Mouse (Mus musculus) liver, postnatal 0 days (tissue): Measurements from ENCODE around the gene Lgals12. TPM values are rescaled to one million over a fixed set of nuclear protein-coding genes. Genes with fewer than 3 reads are reported as not detected.

Source experiments
- ATAC-seq: fragments of 200-750 bp; cut with Nextera tagmentation; 2 replicates; pipeline ENCODE4 v1.8.0; 2017; ENCODE audit warnings: mild to moderate bottlenecking, moderate library complexity
- DNase-seq: peaks from one replicate; pipeline ENCODE4 v3.0.0-alpha.2; 2016
- H3K27ac ChIP-seq: fragments of 300-500 bp; sonication (generic); 2 replicates; pipeline ENCODE4 v1.5.1; 2014; ENCODE audit warnings: antibody characterized with exemption, moderate library complexity, mild to moderate bottlenecking, low read depth
- H3K27me3 ChIP-seq: fragments of 300-500 bp; sonication (generic); 2 replicates; pipeline ENCODE4 v1.6.1; 2014; ENCODE audit warnings: low read length, control low read depth, mixed read lengths; ENCODE audit not compliant: insufficient read depth
- H3K36me3 ChIP-seq: fragments of 300-500 bp; sonication (generic); replicated peaks from 2 replicates; pipeline ENCODE4 v1.6.1; 2014; ENCODE audit warnings: mild to moderate bottlenecking, control low read depth, low read length, moderate library complexity, mixed read lengths; ENCODE audit not compliant: insufficient read depth
- H3K4me1 ChIP-seq: fragments of 300-500 bp; sonication (generic); 2 replicates; pipeline ENCODE4 v1.6.1; 2014; ENCODE audit warnings: antibody characterized with exemption, mild to moderate bottlenecking, control low read depth; ENCODE audit not compliant: insufficient read depth
- H3K4me2 ChIP-seq: fragments of 300-500 bp; sonication (generic); 2 replicates; pipeline ENCODE4 v1.6.1; 2014; ENCODE audit warnings: low read depth, mild to moderate bottlenecking, low read length, moderate library complexity, mixed read lengths
- H3K4me3 ChIP-seq: fragments of 300-500 bp; sonication (generic); 2 replicates; pipeline ENCODE4 v1.5.1; 2014; ENCODE audit warnings: low read depth, low read length
- H3K9ac ChIP-seq: fragments of 300-500 bp; sonication (generic); replicated peaks from 2 replicates; pipeline ENCODE4 v1.6.1; 2014; ENCODE audit warnings: mild to moderate bottlenecking, moderate library complexity
- H3K9me3 ChIP-seq: fragments of 300-500 bp; sonication (generic); 2 replicates; pipeline ENCODE4 v1.6.1; 2016; ENCODE audit warnings: mild to moderate bottlenecking, control low read depth, low read length, mixed read lengths
- CTCF ChIP-seq: sonication (generic); IDR thresholded peaks from 2 replicates; pipeline ENCODE4 v1.5.1; 2016; ENCODE audit warnings: antibody characterized with exemption, low read depth
- EP300 ChIP-seq: IDR thresholded peaks from 2 replicates; pipeline ENCODE4 v1.6.1; 2016; ENCODE audit warnings: antibody characterized with exemption, low read depth, mild to moderate bottlenecking
- WGBS: fragments of 180-500 bp; shearing (Covaris S2); extraction: QIAGEN DNeasy Blood & Tissue Kit; methylation state at CpG from one replicate; pipeline ENCODE4 v1.1.7; 2014; ENCODE audit not compliant: insufficient replicate concordance; 5-methylcytosine and 5-hydroxymethylcytosine counted together
- polyA plus RNA-seq: library from polyadenylated mRNA; unstranded; fragments of >200 nt; fragmentation: Nextera tagmentation; extraction: Ambion mirVana; gene quantifications from 2 replicates; pipeline ENCODE4 v1.2.1, GENCODE M21; 2015

The Lgals12 gene
- polyA plus RNA-seq, 1 experiment from 2014 or later: not detected

DNA sequence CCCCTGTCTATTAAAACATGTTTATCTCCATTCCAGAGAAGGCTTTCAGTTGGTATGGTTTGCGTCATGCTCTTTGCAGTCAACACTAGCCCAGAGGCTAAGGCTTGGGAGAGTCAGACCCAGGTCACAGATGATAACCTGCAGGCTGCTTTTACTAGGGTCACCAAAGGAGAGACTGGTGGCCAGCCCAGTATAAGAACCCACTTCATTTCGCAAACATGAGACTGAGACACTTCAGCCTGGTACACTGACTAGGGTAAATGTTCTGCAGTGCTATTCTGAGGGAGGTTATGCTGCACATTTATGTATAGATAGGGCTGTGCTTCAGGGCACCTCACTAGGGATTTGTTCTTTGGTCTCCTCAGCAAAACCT is 54.7 kb downstream of the Lgals12 start:
- DNase-seq: no peak
- peak overlapping the region; percentile 42; the same call in 1 of the 2 replicates for H3K4me2 ChIP-seq
- ATAC-seq: peak; percentile 40
- H3K4me3 ChIP-seq: no peak overlapping the region
- no peaks in the 10 kb centered on the region for H3K9me3 ChIP-seq
- H3K27me3 ChIP-seq: no peaks in the 10 kb centered on the region
- H3K27ac ChIP-seq: peak overlapping the region; percentile 64
- no peaks in the 10 kb centered on the region for H3K36me3 ChIP-seq
- 0 out of 2 replicates have a peak overlapping the region, but pooled peaks have one; percentile 26 for H3K9ac ChIP-seq
- TF ChIP-seq EP300 (no peak), CTCF (no peak)
- WGBS: 46% methylated on average over 2 of the region's 2 CpGs
- peaks cover 14% of the 10 kb centered on the region for H3K4me1 ChIP-seq

DNA sequence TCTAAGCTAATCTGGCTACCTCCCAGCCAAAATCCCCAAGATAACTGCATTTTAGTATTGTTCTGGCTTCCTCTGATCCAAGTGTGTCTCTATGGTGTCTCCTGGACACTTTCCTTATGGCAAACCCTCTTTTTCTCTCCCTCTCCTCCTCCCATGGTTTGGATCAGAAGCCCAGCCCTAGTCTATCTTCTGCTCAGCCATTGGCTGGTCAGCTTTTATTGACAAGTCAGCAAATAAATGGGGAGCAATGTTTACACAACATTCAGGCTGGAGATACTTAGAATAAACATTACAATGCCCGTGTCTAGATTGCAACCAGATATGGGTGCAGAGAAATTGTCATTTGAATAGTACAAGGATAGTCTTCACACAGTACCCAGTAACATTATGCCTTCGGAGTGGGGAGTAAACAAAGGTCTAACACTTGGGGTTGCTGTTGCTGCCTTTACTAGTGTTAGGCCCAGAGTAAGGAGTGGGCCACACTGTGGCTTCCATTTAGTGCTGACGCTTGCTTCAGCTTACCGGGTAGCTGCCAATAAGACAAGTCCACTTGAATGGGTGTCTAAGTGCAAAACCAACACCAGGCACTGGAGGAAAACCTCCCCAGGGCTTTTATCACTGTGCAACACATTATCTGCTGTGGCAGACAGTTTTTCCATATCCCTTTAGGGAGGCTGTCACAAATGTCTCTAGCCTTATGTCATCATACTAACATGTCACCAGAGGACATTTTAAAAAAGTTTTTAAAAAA is 55.3 kb downstream of the Lgals12 start:
- ATAC-seq: peak; percentile 90
- H3K4me2 ChIP-seq: peak overlapping the region; percentile 42; the same call in 1 of the 2 replicates
- 0 out of 2 replicates have a peak overlapping the region, but pooled peaks have one; percentile 26 for H3K9ac ChIP-seq
- H3K4me3 ChIP-seq: no peak overlapping the region
- H3K27ac ChIP-seq: peak overlapping the region; percentile 64
- no peaks in the 10 kb centered on the region for H3K9me3 ChIP-seq
- H3K4me1 ChIP-seq: peaks cover 12% of the 10 kb centered on the region
- H3K27me3 ChIP-seq: no peaks in the 10 kb centered on the region
- WGBS: 28% methylated on average over 4 of the region's 4 CpGs
- H3K36me3 ChIP-seq: no peaks in the 10 kb centered on the region
- no peak for TF ChIP-seq CTCF
- TF ChIP-seq EP300: peak; percentile 88
- peak; percentile 23 for DNase-seq

DNA sequence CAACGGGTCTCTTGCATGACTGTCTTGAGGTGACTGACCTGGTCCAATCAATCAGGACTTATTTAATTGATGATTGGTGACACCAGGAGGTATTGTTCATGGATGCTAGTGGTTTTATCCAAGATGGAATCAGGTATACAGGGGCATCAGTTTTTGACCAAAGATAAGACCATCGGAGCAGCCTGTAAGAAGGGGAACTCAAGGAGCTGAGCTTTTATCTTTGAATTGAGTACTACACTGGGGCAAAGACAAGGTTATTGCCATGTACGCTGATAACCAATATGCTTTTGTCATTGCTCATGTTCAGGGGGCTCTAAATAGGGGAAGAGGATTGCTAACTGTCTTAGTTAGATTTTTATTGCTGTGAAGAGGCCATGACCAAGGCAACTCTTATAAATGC is 58.1 kb downstream of the Lgals12 start:
- H3K4me3 ChIP-seq: no peak overlapping the region
- H3K4me1 ChIP-seq: peaks cover 12% of the 10 kb centered on the region
- TF ChIP-seq CTCF (no peak), EP300 (no peak)
- no peaks in the 10 kb centered on the region; the same call in 1 of the 2 replicates for H3K9me3 ChIP-seq
- no peaks in the 10 kb centered on the region for H3K27me3 ChIP-seq
- DNase-seq: no peak
- no peak overlapping the region for H3K27ac ChIP-seq
- 83% methylated on average over 3 of the region's 3 CpGs for WGBS
- H3K4me2 ChIP-seq: no peak overlapping the region
- no peak overlapping the region for H3K9ac ChIP-seq
- no peak for ATAC-seq
- H3K36me3 ChIP-seq: no peaks in the 10 kb centered on the region

Other genes starting within 250 kb of the Lgals12 start
- 2.2 and 3.6 TPM in 2 replicates for gene Spindoc, start 224.2 kb downstream of the Lgals12 start, polyA plus RNA-seq
- gene 2700081O15Rik, start 189.6 kb downstream of the Lgals12 start, polyA plus RNA-seq: 0.58 and 0.75 TPM in 2 replicates
- gene Rtn3, start 123.9 kb downstream of the Lgals12 start, polyA plus RNA-seq: 62.2 and 63.0 TPM in 2 replicates
- gene Atl3, start 113.2 kb downstream of the Lgals12 start, polyA plus RNA-seq: 7.2 and 7.7 TPM in 2 replicates
- gene Pla2g16, start 49.7 kb downstream of the Lgals12 start, polyA plus RNA-seq: 16.0 and 18.0 TPM in 2 replicates
- gene Hrasls5, start 5.3 kb upstream of the Lgals12 start, polyA plus RNA-seq: not detected in 2 replicates
- gene Slc22a19, start 104.1 kb upstream of the Lgals12 start, polyA plus RNA-seq: not detected in 2 replicates
- gene Slc22a26, start 195.5 kb upstream of the Lgals12 start, polyA plus RNA-seq: 0.15 TPM in 1 of 2 replicates, not detected in the other